Comparison of ENCODE assay signal across 8 mouse cellular contexts in the genomic region with DNA sequence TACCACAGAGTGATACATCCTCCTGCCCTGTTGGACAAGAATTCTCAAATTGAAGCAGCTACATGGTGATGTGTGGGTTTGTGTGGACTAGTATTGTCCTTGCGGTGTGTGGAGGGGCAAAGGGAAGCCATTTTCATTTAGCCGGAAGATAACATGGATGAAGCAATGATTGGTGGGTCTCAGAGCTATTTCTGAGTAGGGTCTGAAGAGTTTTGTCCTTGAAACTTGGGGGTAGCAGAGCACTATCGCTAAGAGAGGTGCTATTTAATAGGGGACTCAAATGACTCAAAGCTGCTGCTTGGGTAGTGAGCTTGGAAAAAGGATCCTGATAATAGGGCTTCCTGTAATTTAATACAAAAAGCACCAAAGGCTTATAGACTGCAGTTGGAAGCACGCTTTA. TPM values are rescaled to one million over a fixed set of nuclear protein-coding genes. Genes with fewer than 3 reads are reported as not detected.
DNase-seq lines count a peak whose midpoint lies in the region; ATAC-seq and TF ChIP-seq lines count a peak whose summit lies in the region.

No protein-coding gene starts in this region.

- intact Hi-C loops in heart, postnatal 25 days (cut with DNase I) = no loop called here

- TF ChIP-seq CTCF in ES-Bruce4 (IDR thresholded peaks at IDR 0.05; ENCODE audit: low read depth, low read length) = no peak

- 79% methylated on average over 4 of the region's 4 CpGs for WGBS in heart, embryonic 13.5 days
- 81% methylated on average over 4 of the region's 4 CpGs for WGBS in hindbrain, embryonic 13.5 days
- 84% methylated on average over 4 of the region's 4 CpGs for WGBS in midbrain, embryonic 11.5 days

- H3K4me1 ChIP-seq in heart, embryonic 13.5 days = peaks cover 38% of the 10 kb centered on the region
- H3K4me1 ChIP-seq in ES-Bruce4 (ENCODE audit: control insufficient read depth, insufficient read depth, low read length) = no peaks in the 10 kb centered on the region
- H3K4me1 ChIP-seq in hindbrain, embryonic 13.5 days (replicated peaks) = peaks cover 38% of the 10 kb centered on the region
- H3K4me1 ChIP-seq in midbrain, embryonic 11.5 days (ENCODE audit: control insufficient read depth, insufficient read depth, low read length) = peaks cover 10% of the 10 kb centered on the region

- H3K27me3 ChIP-seq in heart, embryonic 13.5 days (replicated peaks) = no peaks in the 10 kb centered on the region
- H3K27me3 ChIP-seq in ES-Bruce4 (ENCODE audit: control insufficient read depth, insufficient read depth, low read length, poor library complexity, severe bottlenecking) = no peaks in the 10 kb centered on the region
- H3K27me3 ChIP-seq in hindbrain, embryonic 13.5 days = no peaks in the 10 kb centered on the region
- H3K27me3 ChIP-seq in midbrain, embryonic 11.5 days (ENCODE audit: control insufficient read depth, insufficient read depth, low read length) = no peaks in the 10 kb centered on the region

- H3K36me3 ChIP-seq in heart, embryonic 13.5 days = peaks cover 27% of the 10 kb centered on the region
- H3K36me3 ChIP-seq in ES-Bruce4 (ENCODE audit: control insufficient read depth, insufficient read depth, low read length, poor library complexity, severe bottlenecking) = no peaks in the 10 kb centered on the region
- peaks cover 35% of the 10 kb centered on the region for H3K36me3 ChIP-seq in hindbrain, embryonic 13.5 days
- no peaks in the 10 kb centered on the region; the same call in 1 of the 2 replicates for H3K36me3 ChIP-seq in midbrain, embryonic 11.5 days (ENCODE audit: control insufficient read depth, insufficient read depth, low read length)

- no peak overlapping the region for H3K9ac ChIP-seq in heart, embryonic 13.5 days
- peak overlapping the region; percentile 54; the same call in 1 of the 2 replicates for H3K9ac ChIP-seq in ES-Bruce4 (ENCODE audit: low read depth, poor library complexity, severe bottlenecking)
- no peak overlapping the region for H3K9ac ChIP-seq in hindbrain, embryonic 13.5 days
- no peak overlapping the region for H3K9ac ChIP-seq in midbrain, embryonic 11.5 days (ENCODE audit: low read length)

- no peaks in the 10 kb centered on the region for H3K9me3 ChIP-seq in heart, embryonic 13.5 days
- no peaks in the 10 kb centered on the region for H3K9me3 ChIP-seq in ES-Bruce4 (replicated peaks; ENCODE audit: control insufficient read depth, insufficient read depth, low read length, poor library complexity, severe bottlenecking)
- H3K9me3 ChIP-seq in hindbrain, embryonic 13.5 days = no peaks in the 10 kb centered on the region
- H3K9me3 ChIP-seq in midbrain, embryonic 11.5 days (ENCODE audit: control insufficient read depth, low read length) = no peaks in the 10 kb centered on the region

- H3K4me2 ChIP-seq in heart, embryonic 13.5 days = peak overlapping the region; percentile 89
- peak overlapping the region; percentile 44 for H3K4me2 ChIP-seq in hindbrain, embryonic 13.5 days
- peak overlapping the region; percentile 40 for H3K4me2 ChIP-seq in midbrain, embryonic 11.5 days

- TF ChIP-seq EP300 in ES-Bruce4 (IDR thresholded peaks at IDR 0.05; ENCODE audit: insufficient read depth, low read depth, low read length) = no peak

- no peak for ATAC-seq in heart, embryonic 13.5 days (ENCODE audit: extremely low read depth, insufficient number of reproducible peaks, low FRiP score, low TSS enrichment)
- ATAC-seq in hindbrain, embryonic 13.5 days (ENCODE audit: low FRiP score) = no peak
- no peak for ATAC-seq in midbrain, embryonic 11.5 days (ENCODE audit: low FRiP score)

- DNase-seq in heart, postnatal 25 days (ENCODE audit: low spot score) = no peak
- DNase-seq in midbrain, embryonic 11.5 days (ENCODE audit: low spot score, missing footprints) = no peak
- DNase-seq in frontal cortex, postnatal 36 days (ENCODE audit: low spot score in 2 of 2) = no peak
- DNase-seq in MN1 (ENCODE audit: low spot score) = no peak
- DNase-seq in ovary, postnatal 10 days (ENCODE audit: low spot score) = no peak

- H3K4me3 ChIP-seq in heart, embryonic 13.5 days = peak overlapping the region; percentile 83
- H3K4me3 ChIP-seq in ES-Bruce4 (ENCODE audit: low read depth, low read length) = no peak overlapping the region
- H3K4me3 ChIP-seq in hindbrain, embryonic 13.5 days = peak overlapping the region; percentile 12; the same call in 1 of the 2 replicates
- H3K4me3 ChIP-seq in midbrain, embryonic 11.5 days (ENCODE audit: low read depth, low read length) = peak overlapping the region; percentile 75; the same call in 1 of the 2 replicates

- H3K27ac ChIP-seq in heart, embryonic 13.5 days (replicated peaks) = no peak overlapping the region; the same call in 1 of the 2 replicates
- 0 out of 2 replicates have a peak overlapping the region, but pooled peaks have one; percentile 53 for H3K27ac ChIP-seq in ES-Bruce4 (ENCODE audit: insufficient read depth, low read length)
- peak overlapping the region; percentile 23; the same call in 1 of the 2 replicates for H3K27ac ChIP-seq in hindbrain, embryonic 13.5 days
- H3K27ac ChIP-seq in midbrain, embryonic 11.5 days (ENCODE audit: low read depth, low read length) = no peak overlapping the region

- no peak for TF ChIP-seq POLR2A in ES-Bruce4 (IDR thresholded peaks at IDR 0.05; ENCODE audit: insufficient read depth, low read length)

RNA-seq across cellular contexts. Expression of a gene that starts 0.7 kb away (rescaled TPM):
- polyA plus RNA-seq in heart, embryonic 13.5 days (2015; fragmentation: Nextera tagmentation; extraction: Ambion mirVana) = 41.6 and 42.0 TPM in 2 replicates
- 10 to 100 TPM; 48.5 to 54.4 TPM for total RNA-seq in heart, postnatal 25 days (2021)
- 24.5 and 25.5 TPM in 2 replicates for polyA plus RNA-seq in ES-Bruce4 (2011; ENCODE audit: insufficient read depth, insufficient read length, low read depth, missing spikeins)
- 42.2 and 44.5 TPM in 2 replicates for polyA plus RNA-seq in hindbrain, embryonic 13.5 days (2015; fragmentation: Nextera tagmentation; extraction: Ambion mirVana)
- polyA plus RNA-seq in midbrain, embryonic 11.5 days (2014; fragmentation: Nextera tagmentation; extraction: Ambion mirVana) = 29.0 and 30.3 TPM in 2 replicates

RNA-seq across cellular contexts. Expression of a gene that starts 25.0 kb away (rescaled TPM):
- 8.1 and 9.1 TPM in 2 replicates for polyA plus RNA-seq in heart, embryonic 13.5 days (2015; fragmentation: Nextera tagmentation; extraction: Ambion mirVana)
- 1 to 10 TPM; 3.1 to 4.2 TPM for total RNA-seq in heart, postnatal 25 days (2021)
- 6.0 and 7.3 TPM in 2 replicates for polyA plus RNA-seq in ES-Bruce4 (2011; ENCODE audit: insufficient read depth, insufficient read length, low read depth, missing spikeins)
- polyA plus RNA-seq in hindbrain, embryonic 13.5 days (2015; fragmentation: Nextera tagmentation; extraction: Ambion mirVana) = 10.3 and 12.6 TPM in 2 replicates
- polyA plus RNA-seq in midbrain, embryonic 11.5 days (2014; fragmentation: Nextera tagmentation; extraction: Ambion mirVana) = 12.1 and 12.7 TPM in 2 replicates

RNA-seq across cellular contexts. Expression of a gene that starts 25.2 kb away (rescaled TPM):
- 82.1 and 97.1 TPM in 2 replicates for polyA plus RNA-seq in heart, embryonic 13.5 days (2015; fragmentation: Nextera tagmentation; extraction: Ambion mirVana)
- 10 to 100 TPM; 33.2 to 37.0 TPM for total RNA-seq in heart, postnatal 25 days (2021)
- polyA plus RNA-seq in ES-Bruce4 (2011; ENCODE audit: insufficient read depth, insufficient read length, low read depth, missing spikeins) = 91.4 and 95.8 TPM in 2 replicates
- 212 and 220 TPM in 2 replicates for polyA plus RNA-seq in hindbrain, embryonic 13.5 days (2015; fragmentation: Nextera tagmentation; extraction: Ambion mirVana)
- 155 and 160 TPM in 2 replicates for polyA plus RNA-seq in midbrain, embryonic 11.5 days (2014; fragmentation: Nextera tagmentation; extraction: Ambion mirVana)

Comparison
In these comparisons a context has a peak if more than half of its experiments do, and no peak if none do; other contexts are left out.
1. H3K27ac ChIP-seq: peak in ES-Bruce4 (single experiment) and hindbrain, embryonic 13.5 days (single experiment); none in heart, embryonic 13.5 days (single experiment) and midbrain, embryonic 11.5 days (single experiment).
2. Peak in every context shown above with its lines, with median percentiles within 50 percentile points of each other: H3K4me2 ChIP-seq.